Mouse (Mus musculus): Measurements from ENCODE around the gene Bco2. TPM values are rescaled to one million over a fixed set of nuclear protein-coding genes. Genes with fewer than 3 reads are reported as not detected.

Bco2 gene
- total and polyA plus RNA-seq, 3 experiments, result 0.16 to 5.0 (median 4.5) TPM

GRCm38 (mm10) chr9:50515462-50515861 lies 39.5 kb downstream of the Bco2 start:
- DNase-seq, result no peak

DNA sequence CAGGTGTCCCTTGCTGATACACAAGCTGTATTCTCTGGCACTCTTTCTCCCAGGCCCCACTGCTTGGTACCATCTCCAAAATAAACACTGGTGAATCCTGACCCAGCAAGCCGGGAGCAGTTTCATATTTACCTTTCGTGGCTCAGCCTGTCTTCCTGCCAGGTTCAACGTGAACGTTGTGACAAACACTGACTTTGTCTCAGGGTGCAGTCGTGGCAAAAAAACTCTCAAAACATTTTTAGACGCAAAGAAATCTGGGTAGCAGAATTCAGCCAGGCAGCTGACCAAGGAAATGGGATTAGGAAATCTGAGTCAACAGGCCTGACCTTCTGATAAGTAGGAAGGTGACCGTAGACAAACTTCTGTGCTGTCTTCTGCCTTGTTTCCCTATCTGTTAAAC lies 47.4 kb downstream of the Bco2 start:
- DNase-seq, result peak; percentile 30

- DNase-seq, result peak; percentile 18
These were observed 49.6 kb downstream of the Bco2 start for GRCm38 (mm10) chr9:50505405-50505804.

GRCm38 (mm10) chr9:50502949-50503348 lies 52.0 kb downstream of the Bco2 start:
- no peak for DNase-seq

- no peak for DNase-seq
These were observed 53.9 kb downstream of the Bco2 start for GRCm38 (mm10) chr9:50500974-50501501.

- no peak for DNase-seq
These were observed 54.5 kb downstream of the Bco2 start for GRCm38 (mm10) chr9:50500467-50500973.

DNA sequence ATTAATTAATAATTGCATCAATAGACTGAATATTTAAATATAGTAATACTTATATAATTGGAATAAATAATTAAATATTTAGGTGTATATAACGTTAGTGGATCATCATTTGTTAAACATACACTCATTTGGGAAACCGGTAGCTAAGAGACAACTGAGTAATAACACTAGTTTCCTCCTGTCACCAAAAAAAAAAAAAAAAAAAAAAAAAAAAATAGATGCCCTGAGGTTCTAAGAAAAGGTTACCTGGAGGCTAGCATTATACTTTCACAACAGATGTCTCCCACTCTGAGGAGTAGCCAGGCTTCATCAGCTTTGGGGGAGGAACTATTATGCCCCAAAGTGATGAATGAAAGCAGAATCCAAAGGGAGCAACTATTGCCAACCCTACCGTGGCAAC lies 55.2 kb downstream of the Bco2 start:
- DNase-seq, result no peak

DNA sequence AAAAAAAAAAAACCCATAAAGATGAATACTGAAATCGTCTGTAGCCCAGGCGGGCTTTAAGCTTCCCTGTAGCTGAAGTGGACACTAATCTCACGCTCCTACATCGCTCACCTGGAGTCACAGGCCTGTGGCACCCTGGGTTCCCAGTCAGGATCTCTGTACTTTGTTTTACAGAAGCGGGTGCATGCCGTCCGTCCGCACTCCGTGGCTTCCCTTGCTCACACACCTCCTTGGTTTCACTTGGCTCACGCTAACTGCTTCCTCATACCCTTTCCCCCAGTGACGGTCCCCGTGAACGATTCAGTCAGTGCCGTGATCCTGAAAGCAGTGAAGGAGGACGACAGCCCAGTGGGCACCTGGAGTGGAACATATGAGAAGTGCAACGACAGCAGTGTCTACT lies 56.2 kb downstream of the Bco2 start:
- DNase-seq, result no peak

DNA sequence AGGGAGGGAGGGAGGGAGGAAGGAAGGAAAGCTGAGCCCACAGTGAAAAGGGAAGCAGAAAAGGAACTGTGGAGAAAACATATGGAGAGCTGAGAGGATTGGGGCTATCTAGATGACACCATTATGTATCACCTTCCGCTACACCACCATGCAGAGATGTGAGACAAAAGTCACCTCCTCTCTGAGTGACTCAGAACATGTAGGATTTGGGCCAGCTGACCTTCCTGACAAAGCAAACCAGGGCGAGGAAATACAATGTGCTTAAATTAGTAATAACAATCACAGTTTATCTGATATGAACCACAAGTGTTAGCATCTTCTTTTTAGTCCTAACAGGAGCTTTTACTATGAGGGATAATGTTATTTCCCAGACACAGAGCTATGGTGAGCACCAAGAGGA lies 57.4 kb downstream of the Bco2 start:
- peak; percentile 56 for DNase-seq

GRCm38 (mm10) chr9:50497076-50497475 lies 57.9 kb downstream of the Bco2 start:
- DNase-seq, result no peak

DNA sequence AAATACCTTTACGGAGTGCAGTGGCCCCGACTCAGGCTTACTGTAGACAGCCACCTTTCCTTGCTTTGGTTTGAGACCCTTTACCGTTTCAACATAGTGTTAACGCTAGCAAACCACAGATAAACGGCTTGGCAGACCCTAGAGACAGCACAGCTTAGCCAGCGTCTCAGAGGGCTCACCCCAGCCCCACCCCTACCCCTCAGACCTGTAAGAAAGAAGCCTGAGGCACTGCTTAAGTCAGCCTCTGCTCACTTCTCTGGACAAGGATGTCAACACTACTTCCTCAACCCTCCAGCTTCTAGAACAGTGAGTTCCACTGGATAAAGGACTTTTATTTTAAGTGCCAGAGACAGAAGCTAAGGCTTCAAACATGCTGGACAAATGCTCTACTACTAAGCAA lies 58.4 kb downstream of the Bco2 start:
- no peak for DNase-seq

DNA sequence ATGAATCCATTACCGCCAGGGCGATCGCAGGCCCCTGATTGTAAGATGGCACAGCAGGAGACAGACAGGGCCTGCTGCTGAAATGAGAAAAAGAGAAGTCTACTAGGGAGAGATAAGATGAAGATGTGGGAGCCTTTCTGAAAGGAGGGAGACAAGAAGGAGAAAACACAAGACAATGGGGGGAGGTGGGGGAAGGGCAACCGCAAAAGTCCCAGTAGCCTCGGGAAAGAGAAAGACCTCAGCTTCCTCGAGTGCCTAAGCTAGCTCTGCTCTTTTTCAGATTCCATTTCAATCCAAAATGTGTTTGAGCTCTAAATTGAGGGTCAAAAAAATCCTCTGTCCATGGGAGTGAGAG lies 58.9 kb downstream of the Bco2 start:
- no peak for DNase-seq

DNA sequence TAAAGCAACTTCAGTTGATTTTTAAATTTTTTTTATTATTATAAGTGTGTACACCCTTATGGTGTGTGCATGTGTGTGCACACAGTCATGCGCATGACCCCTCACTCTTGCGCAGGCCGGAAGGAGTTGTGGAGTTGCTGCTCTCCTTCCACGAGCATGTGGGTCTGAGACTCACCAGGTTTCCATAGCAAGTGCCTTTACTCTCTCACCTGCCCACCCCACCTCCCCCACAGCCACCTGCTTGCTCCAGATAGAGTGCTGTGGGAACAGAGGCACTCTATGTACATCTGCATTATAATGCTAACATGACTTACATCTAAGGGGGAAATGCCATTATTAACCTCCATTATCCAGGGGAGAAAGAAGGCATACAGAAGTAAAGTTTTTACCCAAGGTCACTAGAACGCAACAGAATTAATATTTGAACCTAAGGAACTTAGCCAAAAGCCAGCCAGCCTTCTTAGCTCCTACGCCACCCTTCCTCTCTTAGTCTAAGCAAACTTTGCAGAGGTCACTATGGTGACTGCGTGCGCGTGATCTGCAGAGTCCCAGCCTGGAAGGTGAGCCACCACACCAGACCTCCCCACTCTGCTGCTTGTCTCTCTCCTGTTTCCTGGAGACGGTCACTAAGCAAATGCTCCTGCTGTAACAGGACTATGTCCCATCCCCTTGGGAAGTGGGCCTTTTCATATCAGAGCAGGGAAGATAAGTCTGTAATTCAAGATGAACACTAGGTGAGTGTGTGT lies 59.4 kb downstream of the Bco2 start:
- DNase-seq, result no peak

DNA sequence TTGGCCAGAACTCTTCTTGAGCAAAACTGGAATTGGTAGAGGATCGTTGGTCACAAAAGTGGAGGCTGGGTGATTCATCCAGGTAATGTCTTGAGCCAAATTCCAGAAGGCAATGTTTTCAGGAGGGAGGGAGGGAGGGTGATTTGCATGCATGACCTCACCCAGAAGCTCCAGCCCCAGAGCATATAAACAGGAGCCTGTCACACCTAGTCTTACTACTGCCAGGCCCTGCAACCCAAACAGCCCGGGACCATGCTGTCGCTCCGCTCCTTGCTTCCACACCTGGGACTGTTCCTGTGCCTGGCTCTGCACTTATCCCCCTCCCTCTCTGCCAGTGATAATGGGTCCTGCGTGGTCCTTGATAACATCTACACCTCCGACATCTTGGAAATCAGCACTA lies 60.7 kb downstream of the Bco2 start, which contains the start of gene Plet1:
TSS of gene Plet1 (plus strand) at position 215 of the 400 bp plus-strand sequence.
- no peak for DNase-seq

- DNase-seq, result no peak
These were observed 61.2 kb downstream of the Bco2 start for GRCm38 (mm10) chr9:50493777-50494176.

GRCm38 (mm10) chr9:50491531-50492045 lies 63.4 kb downstream of the Bco2 start:
- DNase-seq, result no peak

DNA sequence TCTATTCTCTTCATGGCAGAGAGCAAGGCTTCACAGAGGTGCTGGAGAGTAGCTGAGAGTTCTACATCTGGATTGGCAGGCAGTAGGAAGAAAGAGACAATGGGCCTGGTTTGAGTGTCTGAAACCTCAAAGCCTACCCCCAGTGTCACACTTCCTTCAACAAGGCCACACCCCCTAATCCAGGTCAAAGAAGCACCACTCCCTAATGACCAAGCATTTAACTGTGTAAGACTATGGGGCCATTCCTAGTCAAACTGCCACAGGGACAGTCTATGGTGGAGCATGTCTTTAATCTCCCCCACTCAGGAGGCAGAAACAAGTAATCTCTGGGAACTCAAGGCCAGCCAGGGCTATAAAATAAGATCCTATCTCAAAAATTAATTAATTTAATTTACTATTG lies 64.1 kb downstream of the Bco2 start:
- no peak for DNase-seq

- DNase-seq, result no peak
These were observed 69.5 kb downstream of the Bco2 start for GRCm38 (mm10) chr9:50485521-50485920.

Other genes starting within 250 kb of the Bco2 start
- gene Rpl10-ps3, start 210.2 kb downstream of the Bco2 start, total RNA-seq (2021), result 1,000 to 10,000 TPM; 1,087 to 1,247 TPM
- gene Rpl10-ps3, start 210.2 kb downstream of the Bco2 start, polyA plus RNA-seq (2012; rRNA removed), result 7.3 and 8.1 TPM in 2 replicates
- gene Plet1, start 60.7 kb downstream of the Bco2 start, total RNA-seq (2021), result under 1 TPM; 0.46 to 0.59 TPM
- gene Plet1, start 60.7 kb downstream of the Bco2 start, polyA plus RNA-seq (2012; rRNA removed), result 0.08 TPM in 1 of 2 replicates, not detected in the other
- gene Pts, start 26.5 kb downstream of the Bco2 start, total RNA-seq (2021), result 10 to 100 TPM; 59.5 to 72.8 TPM
- gene Pts, start 26.5 kb downstream of the Bco2 start, polyA plus RNA-seq (2012; rRNA removed), result 22.7 and 26.8 TPM in 2 replicates
- gene Il18, start 354 bp downstream of the Bco2 start, total RNA-seq (2021), result 1 to 10 TPM; 6.1 to 6.7 TPM
- 1.6 and 2.1 TPM in 2 replicates for gene Il18, start 354 bp downstream of the Bco2 start, polyA plus RNA-seq (2012; rRNA removed)
- not detected for gene Tex12, start 6.1 kb upstream of the Bco2 start, total RNA-seq (2021)
- gene Tex12, start 6.1 kb upstream of the Bco2 start, polyA plus RNA-seq (2012; rRNA removed), result not detected in 2 replicates
- 100 to 1,000 TPM; 249 to 334 TPM for gene Sdhd, start 48.6 kb upstream of the Bco2 start, total RNA-seq (2021)
- gene Sdhd, start 48.6 kb upstream of the Bco2 start, polyA plus RNA-seq (2012; rRNA removed), result 248 and 267 TPM in 2 replicates
- gene Timm8b, start 48.7 kb upstream of the Bco2 start, total RNA-seq (2021), result 100 to 1,000 TPM; 213 to 216 TPM
- gene Timm8b, start 48.7 kb upstream of the Bco2 start, polyA plus RNA-seq (2012; rRNA removed), result 33.0 and 58.2 TPM in 2 replicates
- gene Pih1d2, start 62.1 kb upstream of the Bco2 start, total RNA-seq (2021), result 1 to 10 TPM; 1.2 to 3.4 TPM
- 0.26 and 0.38 TPM in 2 replicates for gene Pih1d2, start 62.1 kb upstream of the Bco2 start, polyA plus RNA-seq (2012; rRNA removed)
- 10 to 100 TPM; 20.9 to 26.8 TPM for gene Nkapd1, start 62.3 kb upstream of the Bco2 start, total RNA-seq (2021)
- gene Nkapd1, start 62.3 kb upstream of the Bco2 start, polyA plus RNA-seq (2012; rRNA removed), result 6.8 and 7.3 TPM in 2 replicates
- 100 to 1,000 TPM; 152 to 160 TPM for gene Dlat, start 104.6 kb upstream of the Bco2 start, total RNA-seq (2021)
- gene Dlat, start 104.6 kb upstream of the Bco2 start, polyA plus RNA-seq (2012; rRNA removed), result 30.1 and 32.5 TPM in 2 replicates
- 1 to 10 TPM; 5.2 to 8.9 TPM for gene Dixdc1, start 184.3 kb upstream of the Bco2 start, total RNA-seq (2021)
- 1.7 and 1.8 TPM in 2 replicates for gene Dixdc1, start 184.3 kb upstream of the Bco2 start, polyA plus RNA-seq (2012; rRNA removed)
- 1 to 10 TPM; 4.3 to 6.1 TPM for gene 2310030G06Rik, start 191.4 kb upstream of the Bco2 start, total RNA-seq (2021)
- 1.5 and 1.7 TPM in 2 replicates for gene 2310030G06Rik, start 191.4 kb upstream of the Bco2 start, polyA plus RNA-seq (2012; rRNA removed)
- gene Cryab, start 196.1 kb upstream of the Bco2 start, total RNA-seq (2021), result 10 to 100 TPM; 28.6 to 46.1 TPM
- 67.3 and 78.0 TPM in 2 replicates for gene Cryab, start 196.1 kb upstream of the Bco2 start, polyA plus RNA-seq (2012; rRNA removed)
- gene Hspb2, start 197.2 kb upstream of the Bco2 start, total RNA-seq (2021), result 1 to 10 TPM; 1.2 to 3.6 TPM
- 9.2 and 10.2 TPM in 2 replicates for gene Hspb2, start 197.2 kb upstream of the Bco2 start, polyA plus RNA-seq (2012; rRNA removed)
- 1 to 10 TPM; 5.7 to 5.8 TPM for gene Fdxacb1, start 213.1 kb upstream of the Bco2 start, total RNA-seq (2021)
- 2.1 and 2.7 TPM in 2 replicates for gene Fdxacb1, start 213.1 kb upstream of the Bco2 start, polyA plus RNA-seq (2012; rRNA removed)
- gene Alg9, start 219.8 kb upstream of the Bco2 start, total RNA-seq (2021), result 10 to 100 TPM; 27.1 to 27.8 TPM
- 17.6 and 26.8 TPM in 2 replicates for gene Alg9, start 219.8 kb upstream of the Bco2 start, polyA plus RNA-seq (2012; rRNA removed)
- 10 to 100 TPM; 47.8 to 63.4 TPM for gene 1110032A03Rik, start 220.3 kb upstream of the Bco2 start, total RNA-seq (2021)
- 29.4 and 29.7 TPM in 2 replicates for gene 1110032A03Rik, start 220.3 kb upstream of the Bco2 start, polyA plus RNA-seq (2012; rRNA removed)

All from adrenal gland, adult 2 months (tissue).